12 mouse cellular contexts compared by ENCODE assay signal in the genomic region with DNA sequence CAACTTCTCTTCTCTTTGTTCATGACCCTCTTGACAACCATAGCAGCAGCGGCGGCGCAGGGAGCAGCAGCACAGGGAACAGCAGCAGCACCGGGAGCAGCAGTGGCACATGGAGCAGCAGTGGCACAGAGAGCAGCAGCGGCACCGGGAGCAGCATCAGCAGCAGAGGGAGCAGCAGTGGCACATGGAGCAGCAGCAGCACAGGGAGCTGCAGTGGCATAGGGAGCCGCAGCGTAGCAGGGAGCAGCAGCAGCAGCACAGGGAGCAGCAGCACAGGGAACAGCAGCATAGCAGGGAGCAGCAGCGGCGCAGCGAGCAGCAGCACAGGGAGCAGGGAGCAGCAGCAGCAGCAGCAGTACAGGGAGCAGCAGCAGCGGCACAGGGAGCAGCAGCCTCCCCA. TPM values are rescaled to one million over a fixed set of nuclear protein-coding genes. Genes with fewer than 3 reads are reported as not detected.
A peak's percentile ranks its signal among the peaks of the same experiment; 100 is the strongest.
DNase-seq lines count a peak whose midpoint lies in the region; ATAC-seq and TF ChIP-seq lines count a peak whose summit lies in the region.
"Had no signal": no experiment of that assay in that cellular context is flagged by ENCODE, and none has a peak within 500 bp of the region (broad histone marks: within the 10 kb centered on the region; RNA-seq: fewer than 3 reads in every experiment).

No protein-coding gene starts in this region.

- TF ChIP-seq CTCF in forebrain, postnatal 0 days (IDR thresholded peaks at IDR 0.05; ENCODE audit: low read depth), result peak; percentile 31; the same call in 1 of the 2 replicates

- no peak for DNase-seq in heart, adult 9 months (ENCODE audit: low spot score in 2 of 2)
- peak; percentile 51 for DNase-seq in ZHBTc4 (ENCODE audit: low read depth, low spot score)
- peak; percentile 42 for DNase-seq in forebrain, postnatal 0 days
- peak; percentile 32 for DNase-seq in midbrain, embryonic 14.5 days
- no peak for DNase-seq in left cerebral cortex, adult 18-20 months (ENCODE audit: low spot score in 2 of 2)
- DNase-seq in left cerebral cortex, postnatal 36 days (ENCODE audit: low spot score in 2 of 2), result no peak
- DNase-seq in thymus, postnatal 10 days (ENCODE audit: low spot score in 2 of 2), result no peak
- DNase-seq: kidney, adult 8-10 months; lung, adult 18-20 months; right cerebral cortex, postnatal 14 days had no signal

- H3K4me1 ChIP-seq in heart, embryonic 15.5 days (replicated peaks), result peaks cover 11% of the 10 kb centered on the region; the same call in 1 of the 2 replicates
- no peaks in the 10 kb centered on the region for H3K4me1 ChIP-seq in forebrain, postnatal 0 days (ENCODE audit: insufficient read depth)
- H3K4me1 ChIP-seq in midbrain, embryonic 14.5 days (ENCODE audit: control insufficient read depth, insufficient read depth, low read length), result no peaks in the 10 kb centered on the region

- H3K27ac ChIP-seq in heart, embryonic 15.5 days, result no peak overlapping the region
- H3K27ac ChIP-seq in forebrain, postnatal 0 days (ENCODE audit: low read depth, low read length), result no peak overlapping the region
- H3K27ac ChIP-seq in midbrain, embryonic 14.5 days (replicated peaks; ENCODE audit: low read depth, low read length), result no peak overlapping the region

- peak overlapping the region; percentile 31 for H3K4me2 ChIP-seq in heart, embryonic 15.5 days
- no peak overlapping the region for H3K4me2 ChIP-seq in forebrain, postnatal 0 days (ENCODE audit: low read depth)
- peak overlapping the region; percentile 17 for H3K4me2 ChIP-seq in midbrain, embryonic 14.5 days (ENCODE audit: low read length)

- H3K36me3 ChIP-seq in heart, embryonic 15.5 days, result no peaks in the 10 kb centered on the region
- H3K36me3 ChIP-seq in forebrain, postnatal 0 days (ENCODE audit: insufficient read depth), result no peaks in the 10 kb centered on the region
- no peaks in the 10 kb centered on the region for H3K36me3 ChIP-seq in midbrain, embryonic 14.5 days (ENCODE audit: control insufficient read depth, insufficient read depth, low read length)

- H3K9me3 ChIP-seq in heart, embryonic 15.5 days (replicated peaks), result no peaks in the 10 kb centered on the region
- no peaks in the 10 kb centered on the region for H3K9me3 ChIP-seq in forebrain, postnatal 0 days (ENCODE audit: low read length)
- H3K9me3 ChIP-seq in midbrain, embryonic 14.5 days (ENCODE audit: control insufficient read depth, low read length), result no peaks in the 10 kb centered on the region

- WGBS in heart, embryonic 15.5 days, result 18% methylated on average over 12 of the region's 12 CpGs
- WGBS in forebrain, postnatal 0 days, result 20% methylated on average over 12 of the region's 12 CpGs
- WGBS in midbrain, embryonic 14.5 days, result 14% methylated on average over 12 of the region's 12 CpGs

- intact Hi-C loops in left cerebral cortex, postnatal 36 days (cut with DNase I), result loop anchor here (5.0 kb wide), 2 partner anchors 88 to 123 kb away; partner anchors contain the start of genes Nthl1, Tsc2 and Zfp598

- H3K9ac ChIP-seq in heart, embryonic 15.5 days, result no peak overlapping the region
- no peak overlapping the region for H3K9ac ChIP-seq in forebrain, postnatal 0 days
- no peak overlapping the region; the same call in 1 of the 2 replicates for H3K9ac ChIP-seq in midbrain, embryonic 14.5 days (replicated peaks; ENCODE audit: low read length)

- H3K27me3 ChIP-seq in heart, embryonic 15.5 days, result peaks cover 6% of the 10 kb centered on the region; the same call in 1 of the 2 replicates
- H3K27me3 ChIP-seq in forebrain, postnatal 0 days (ENCODE audit: insufficient read depth, low read length), result no peaks in the 10 kb centered on the region
- peaks cover 9% of the 10 kb centered on the region; the same call in 1 of the 2 replicates for H3K27me3 ChIP-seq in midbrain, embryonic 14.5 days (ENCODE audit: control insufficient read depth, insufficient read depth, low read length)

- H3K4me3 ChIP-seq in heart, embryonic 15.5 days, result no peak overlapping the region
- H3K4me3 ChIP-seq in forebrain, postnatal 0 days (ENCODE audit: low read depth, low read length), result no peak overlapping the region
- no peak overlapping the region for H3K4me3 ChIP-seq in midbrain, embryonic 14.5 days (replicated peaks; ENCODE audit: low read depth, low read length)

- no peak for ATAC-seq in heart, embryonic 15.5 days (replicated peaks; ENCODE audit: insufficient number of reproducible peaks, insufficient read depth, low FRiP score, low read depth)
- ATAC-seq in forebrain, postnatal 0 days, result peak; percentile 60
- no peak for ATAC-seq in midbrain, embryonic 14.5 days (ENCODE audit: low FRiP score, low TSS enrichment)
- ATAC-seq: CD4-positive, CD25-positive, alpha-beta regulatory T cell, adult 4 months had no signal

RNA-seq across cellular contexts. Expression of gene Pkd1, which starts 5.0 kb away (rescaled TPM):
- 12.4 and 21.1 TPM in 2 replicates for polyA plus RNA-seq in heart, embryonic 15.5 days (2015; fragmentation: Nextera tagmentation; extraction: Ambion mirVana)
- total RNA-seq in forebrain, postnatal 0 days (2014; rRNA removed), result 48.9 and 58.8 TPM in 2 replicates
- polyA plus RNA-seq in forebrain, postnatal 0 days (2015; fragmentation: Nextera tagmentation; extraction: Ambion mirVana), result 4.9 and 8.9 TPM in 2 replicates
- polyA plus RNA-seq in midbrain, embryonic 14.5 days (2014; fragmentation: Nextera tagmentation; extraction: Ambion mirVana), result 18.0 and 28.3 TPM in 2 replicates
- 10 to 100 TPM; 67.5 to 71.2 TPM for total RNA-seq in left cerebral cortex, adult 18-20 months (2021)
- 10 to 100 TPM; 62.7 to 85.4 TPM for total RNA-seq in left cerebral cortex, postnatal 36 days (2021)

RNA-seq across cellular contexts. Expression of gene Rab26, which starts 10.6 kb away (rescaled TPM):
- polyA plus RNA-seq in heart, embryonic 15.5 days (2015; fragmentation: Nextera tagmentation; extraction: Ambion mirVana), result 0.97 and 1.2 TPM in 2 replicates
- total RNA-seq in forebrain, postnatal 0 days (2014; rRNA removed), result 5.0 and 7.1 TPM in 2 replicates
- 10.1 and 12.4 TPM in 2 replicates for polyA plus RNA-seq in forebrain, postnatal 0 days (2015; fragmentation: Nextera tagmentation; extraction: Ambion mirVana)
- 4.9 and 6.5 TPM in 2 replicates for polyA plus RNA-seq in midbrain, embryonic 14.5 days (2014; fragmentation: Nextera tagmentation; extraction: Ambion mirVana)
- total RNA-seq in left cerebral cortex, adult 18-20 months (2021), result 10 to 100 TPM; 45.8 to 50.0 TPM
- 10 to 100 TPM; 51.0 to 51.3 TPM for total RNA-seq in left cerebral cortex, postnatal 36 days (2021)

RNA-seq across cellular contexts. Expression of gene Traf7, which starts 16.9 kb away (rescaled TPM):
- polyA plus RNA-seq in heart, embryonic 15.5 days (2015; fragmentation: Nextera tagmentation; extraction: Ambion mirVana), result 59.2 and 84.9 TPM in 2 replicates
- 145 and 168 TPM in 2 replicates for total RNA-seq in forebrain, postnatal 0 days (2014; rRNA removed)
- polyA plus RNA-seq in forebrain, postnatal 0 days (2015; fragmentation: Nextera tagmentation; extraction: Ambion mirVana), result 81.4 and 82.0 TPM in 2 replicates
- polyA plus RNA-seq in midbrain, embryonic 14.5 days (2014; fragmentation: Nextera tagmentation; extraction: Ambion mirVana), result 86.2 and 90.8 TPM in 2 replicates
- 10 to 100 TPM; 64.2 to 83.9 TPM for total RNA-seq in left cerebral cortex, adult 18-20 months (2021)
- total RNA-seq in left cerebral cortex, postnatal 36 days (2021), result 10 to 100 TPM; 69.6 to 95.6 TPM

RNA-seq across cellular contexts. Expression of gene Caskin1, which starts 56.2 kb away (rescaled TPM):
- polyA plus RNA-seq in heart, embryonic 15.5 days (2015; fragmentation: Nextera tagmentation; extraction: Ambion mirVana), result 0.39 and 0.94 TPM in 2 replicates
- total RNA-seq in forebrain, postnatal 0 days (2014; rRNA removed), result 90.0 and 113 TPM in 2 replicates
- 14.9 and 25.3 TPM in 2 replicates for polyA plus RNA-seq in forebrain, postnatal 0 days (2015; fragmentation: Nextera tagmentation; extraction: Ambion mirVana)
- 34.8 and 37.5 TPM in 2 replicates for polyA plus RNA-seq in midbrain, embryonic 14.5 days (2014; fragmentation: Nextera tagmentation; extraction: Ambion mirVana)
- total RNA-seq in left cerebral cortex, adult 18-20 months (2021), result 100 to 1,000 TPM; 123 to 129 TPM
- total RNA-seq in left cerebral cortex, postnatal 36 days (2021), result 100 to 1,000 TPM; 110 to 140 TPM

Comparison
In these comparisons a context has a peak if more than half of its experiments do, and no peak if none do; other contexts are left out.
1. DNase-seq: peak in ZHBTc4 (single experiment), forebrain, postnatal 0 days (single experiment) and midbrain, embryonic 14.5 days (single experiment); none in heart, adult 9 months (0 of 2), left cerebral cortex, adult 18-20 months (0 of 2), left cerebral cortex, postnatal 36 days (0 of 2) and thymus, postnatal 10 days (0 of 2).